Mouse (Mus musculus) left cerebral cortex, postnatal 10 days (tissue): ENCODE measurements around the gene Tex9. TPM values are rescaled to one million over a fixed set of nuclear protein-coding genes. Genes with fewer than 3 reads are reported as not detected.

ENCODE experiments used
- DNase-seq, 2 experiments: peaks; one replicate each; pipeline ENCODE4 v3.0.0; 2021 to 2022; ENCODE audit warnings: low spot score in 2 of 2, mixed read lengths in 1 of 2; ENCODE audit errors: extremely low spot score in 1 of 2
- intact Hi-C: fragments of 180-260 bp; cut with DNase I; formaldehyde crosslinking; loops from one replicate; pipeline ENCODE4 v1.15.1; 2025
- total RNA-seq, 2 experiments: library from RNA; stranded (reverse); gene quantifications; 2 replicates each; pipeline ENCODE4 v1.2.3; 2021

The Tex9 gene
- 10 to 100 TPM; 12.5 to 13.2 TPM for total RNA-seq

DNA sequence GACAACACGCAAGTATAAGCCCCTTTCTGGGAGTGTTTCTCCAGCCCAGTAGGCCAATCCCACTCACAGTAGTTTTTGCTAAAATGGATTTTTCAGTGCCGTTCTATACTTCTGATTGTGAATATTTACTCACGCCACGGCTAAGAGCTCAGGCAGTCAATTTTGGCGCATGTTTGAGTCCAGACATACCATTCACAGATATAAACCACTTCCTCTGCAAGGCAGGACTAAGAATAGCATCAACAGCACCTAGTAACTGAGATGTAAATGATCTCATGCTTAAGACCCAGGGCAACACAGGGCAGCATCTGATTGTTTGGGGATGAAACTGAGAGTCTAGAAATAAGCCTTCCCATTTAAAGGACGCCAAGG is at the start of gene Tex9:
TSS of gene Tex9 (minus strand) at position 19 of the 372 bp plus-strand sequence.
- intact Hi-C loops = no loop called here

DNA sequence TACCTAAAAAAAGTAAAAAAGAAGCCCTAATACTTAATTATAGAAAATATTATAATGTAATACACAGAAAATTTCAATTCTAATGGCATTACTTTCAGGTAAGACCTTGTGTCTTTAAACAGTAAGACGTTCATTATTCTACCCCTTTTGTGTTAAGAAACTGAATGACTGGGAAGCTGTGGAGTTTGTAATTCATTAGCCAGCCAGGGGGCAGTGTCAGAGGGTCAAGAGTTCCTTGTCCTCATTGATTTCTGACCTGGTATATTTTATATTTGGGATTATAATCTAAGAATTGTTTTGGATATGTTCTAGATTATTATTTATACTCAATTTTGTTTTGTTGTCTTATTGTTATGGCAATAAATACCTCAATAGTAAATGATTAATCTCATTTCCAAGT is 45.1 kb upstream of the Tex9 start:
- intact Hi-C loops = no loop called here
- DNase-seq = no peak

More for the DNA sequence above, at the start of gene Tex9:
- DNase-seq = no peak

DNA sequence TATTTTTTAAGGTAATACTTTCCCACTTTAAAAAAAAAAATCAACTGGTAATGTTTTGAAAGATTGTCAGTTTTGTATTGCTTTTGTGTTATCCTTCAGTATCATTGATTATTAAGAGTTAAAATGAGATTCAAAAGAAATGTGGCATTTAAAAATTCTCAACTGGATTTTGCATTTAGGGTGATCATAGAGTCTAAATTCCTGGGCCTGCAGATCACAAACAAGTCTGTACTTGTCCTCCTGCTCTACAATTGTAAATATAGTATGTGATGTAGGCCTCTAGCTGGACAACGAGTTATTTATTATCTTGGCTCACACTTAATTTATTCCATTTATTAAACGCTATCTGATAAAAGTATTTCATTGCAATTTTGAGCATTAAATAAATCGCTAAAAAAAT is 43.4 kb upstream of the Tex9 start:
- intact Hi-C loops = no loop called here

DNA sequence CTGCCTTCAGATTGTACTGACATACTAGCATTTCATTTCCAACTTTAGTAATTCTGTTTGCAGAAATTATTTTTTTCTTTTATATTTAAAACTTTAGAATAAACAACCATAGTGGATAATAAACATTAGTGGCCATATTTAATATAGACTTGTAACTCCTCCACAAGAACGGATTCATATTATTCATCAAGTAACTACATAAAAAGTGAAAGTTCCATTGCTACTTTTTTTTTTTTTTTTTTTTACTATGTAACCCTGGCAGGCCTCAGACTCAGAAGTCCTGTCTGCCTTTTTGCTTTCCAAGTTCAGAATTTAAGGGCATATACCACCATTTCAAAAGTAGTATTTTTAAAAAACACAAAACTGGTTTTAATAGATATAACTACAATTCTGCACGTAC is 43.0 kb upstream of the Tex9 start:
- intact Hi-C loops = loop anchor here (5.0 kb wide), 1 partner anchor 72 kb away; no protein-coding TSS in a partner anchor
- DNase-seq = no peak

More for the DNA sequence above, 43.4 kb upstream of the Tex9 start:
- no peak for DNase-seq

DNA sequence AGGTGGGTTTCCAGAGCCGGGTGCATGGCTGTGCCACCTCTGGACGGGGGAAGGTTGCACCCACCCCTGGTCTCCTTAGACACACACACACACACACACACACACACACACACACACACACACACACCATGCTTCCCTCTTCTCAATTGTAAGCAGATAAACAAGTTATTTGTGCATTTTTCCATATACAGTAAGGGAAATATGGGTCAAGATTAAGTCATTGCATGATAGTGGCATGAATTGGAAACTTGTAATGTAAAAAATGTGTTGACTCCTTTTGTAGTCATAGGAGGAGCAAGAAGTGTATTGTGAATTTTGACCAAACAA is 41.0 kb upstream of the Tex9 start:
- no peak for DNase-seq
- intact Hi-C loops = loop anchor here (5.0 kb wide), 1 partner anchor 74 kb away; no protein-coding TSS in a partner anchor

DNA sequence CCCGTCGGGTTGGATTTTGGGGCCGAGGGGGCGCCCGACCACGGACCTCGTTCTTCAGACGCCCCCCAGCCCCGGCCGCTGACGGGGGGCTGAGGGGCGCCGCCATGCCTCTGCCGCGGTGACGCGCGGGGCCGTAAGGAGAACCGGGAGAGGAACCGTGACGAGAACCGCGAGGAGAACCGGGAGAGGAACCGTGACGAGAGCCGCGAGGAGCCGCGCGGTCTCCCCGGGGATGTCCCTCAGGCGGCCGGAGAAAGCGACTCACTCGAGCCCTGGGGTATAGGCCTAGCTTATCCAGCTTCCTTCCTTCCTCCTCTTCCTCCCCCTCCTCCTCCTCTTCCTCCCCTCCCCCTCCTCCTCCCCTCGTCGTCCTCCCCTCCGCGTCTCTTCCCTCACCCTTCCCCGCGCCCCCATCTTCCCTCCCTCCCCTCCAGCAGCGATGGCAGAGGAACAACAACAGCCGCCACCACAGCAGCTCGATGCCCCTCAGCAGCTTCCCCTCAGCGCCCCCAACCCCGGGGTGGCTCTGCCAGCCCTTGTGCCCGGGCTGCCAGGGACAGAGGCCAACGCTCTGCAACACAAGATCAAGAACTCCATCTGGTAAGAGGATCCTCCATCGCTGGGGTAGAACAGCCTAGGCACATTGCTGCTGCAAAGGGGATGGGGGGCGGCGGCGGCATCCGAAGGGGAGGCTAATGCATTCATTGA is 40.5 kb upstream of the Tex9 start:
- intact Hi-C loops = loop anchor here (5.0 kb wide), 1 partner anchor 75 kb away; no protein-coding TSS in a partner anchor
- DNase-seq = peak; percentile 42 to 80

DNA sequence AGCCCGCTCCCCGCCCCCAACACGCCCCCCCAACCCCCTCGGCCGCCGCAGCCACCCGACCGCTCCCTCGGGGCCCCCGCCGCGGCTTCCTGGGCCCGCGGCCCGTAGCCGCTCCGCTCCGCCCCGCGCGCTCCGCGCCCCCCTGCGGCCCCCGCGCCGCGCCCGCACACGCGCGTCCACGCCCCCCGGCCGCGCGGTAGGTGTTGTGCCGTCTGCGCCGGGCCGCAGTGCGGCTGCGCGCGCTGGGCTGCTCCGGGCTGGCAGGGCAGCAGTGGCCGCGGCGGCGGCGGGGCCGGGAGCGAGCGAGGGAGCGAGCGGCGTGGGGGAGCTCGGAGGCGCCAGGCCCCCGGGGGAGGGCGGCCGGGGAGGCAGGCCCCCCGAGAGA is 40.0 kb upstream of the Tex9 start, which contains the start of gene Rfx7:
TSS of gene Rfx7 (plus strand) at position 245 of the 385 bp plus-strand sequence.
- intact Hi-C loops = loop anchor here (5.0 kb wide), 1 partner anchor 75 kb away; no protein-coding TSS in a partner anchor

DNA sequence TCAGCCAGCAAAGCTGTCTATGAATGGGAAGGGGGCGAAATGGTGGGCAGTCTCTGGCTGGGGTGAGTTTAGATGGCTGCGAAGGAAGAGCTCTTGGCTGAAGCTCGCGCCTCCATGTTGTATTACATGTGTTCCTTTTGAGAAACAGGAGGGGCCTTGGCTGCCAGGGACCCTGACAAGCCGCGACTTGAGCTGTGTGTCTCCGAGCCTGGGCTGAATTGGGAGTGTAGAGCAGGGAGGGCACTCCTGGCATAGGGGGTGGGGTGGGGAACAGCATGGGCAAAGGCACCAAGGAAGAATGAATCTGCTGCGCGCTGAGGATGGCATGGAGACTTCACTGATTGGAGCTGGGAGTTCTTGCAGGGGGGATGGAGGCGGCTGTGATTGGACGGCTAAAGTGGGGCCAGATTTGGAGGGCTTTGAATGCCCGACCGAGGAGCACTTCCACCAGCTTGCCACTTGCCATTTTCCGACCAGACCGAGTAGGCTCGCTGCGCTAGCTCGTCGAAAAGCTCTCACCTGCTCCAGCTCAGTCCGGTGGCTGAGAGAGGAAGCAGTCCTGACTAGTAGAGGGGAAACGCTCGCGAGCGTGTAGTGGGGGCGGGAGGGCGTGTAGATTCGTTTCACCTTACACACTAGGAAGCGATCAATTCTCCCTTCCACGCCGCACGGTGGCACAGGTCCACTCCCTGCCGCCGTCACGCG is 39.4 kb upstream of the Tex9 start:
- peak; percentile 87 to 88 for DNase-seq
- intact Hi-C loops = loop anchor here (5.0 kb wide), 1 partner anchor 76 kb away; no protein-coding TSS in a partner anchor

More for the DNA sequence above, 40.0 kb upstream of the Tex9 start, which contains the start of gene Rfx7:
- DNase-seq = peak; percentile 57 to 90

DNA sequence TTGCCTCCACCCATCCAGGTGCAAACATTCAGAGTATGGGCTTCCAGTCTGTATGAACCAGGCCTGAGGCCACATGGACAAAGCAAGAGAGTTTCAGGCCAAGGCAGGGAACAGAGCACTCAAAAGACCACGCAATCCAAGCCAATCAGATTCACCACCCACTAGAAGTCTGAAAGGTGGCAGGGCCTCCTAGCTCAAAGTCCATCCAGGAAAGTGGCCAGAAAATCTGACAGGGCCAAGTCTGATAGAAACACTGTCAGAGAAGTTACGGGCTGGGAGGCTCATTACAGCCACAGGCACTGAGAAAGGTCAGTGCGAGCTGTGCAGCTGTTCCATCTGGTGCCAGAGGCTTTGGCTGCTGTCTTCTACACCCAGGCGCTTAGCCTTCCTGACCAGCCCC is 38.8 kb upstream of the Tex9 start:
- intact Hi-C loops = loop anchor here (5.0 kb wide), 1 partner anchor 76 kb away; no protein-coding TSS in a partner anchor
- peak in 1 of 2 experiments; percentile 30 for DNase-seq

DNA sequence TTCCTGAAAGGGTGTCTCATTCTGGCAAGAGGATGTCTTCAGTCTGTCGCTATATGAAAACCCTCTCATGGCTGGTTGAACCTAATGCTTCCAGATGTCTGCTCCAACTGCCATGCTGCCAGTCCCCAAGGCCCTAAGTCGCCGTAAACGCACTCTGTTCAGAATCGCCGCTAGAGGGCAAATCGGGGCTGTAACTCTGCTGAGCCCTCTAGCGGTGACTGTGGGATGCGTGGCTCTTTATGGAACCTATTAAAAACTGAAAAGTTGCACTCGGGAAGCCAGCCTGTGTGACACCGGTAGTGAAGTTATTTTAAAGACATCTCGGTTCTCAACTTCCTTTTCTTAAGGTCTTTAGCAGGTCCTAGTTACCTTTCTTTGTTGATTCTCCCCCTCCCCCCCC is 38.2 kb upstream of the Tex9 start:
- intact Hi-C loops = loop anchor here (5.0 kb wide), 1 partner anchor 77 kb away; no protein-coding TSS in a partner anchor
- DNase-seq = peak; percentile 72 to 89

DNA sequence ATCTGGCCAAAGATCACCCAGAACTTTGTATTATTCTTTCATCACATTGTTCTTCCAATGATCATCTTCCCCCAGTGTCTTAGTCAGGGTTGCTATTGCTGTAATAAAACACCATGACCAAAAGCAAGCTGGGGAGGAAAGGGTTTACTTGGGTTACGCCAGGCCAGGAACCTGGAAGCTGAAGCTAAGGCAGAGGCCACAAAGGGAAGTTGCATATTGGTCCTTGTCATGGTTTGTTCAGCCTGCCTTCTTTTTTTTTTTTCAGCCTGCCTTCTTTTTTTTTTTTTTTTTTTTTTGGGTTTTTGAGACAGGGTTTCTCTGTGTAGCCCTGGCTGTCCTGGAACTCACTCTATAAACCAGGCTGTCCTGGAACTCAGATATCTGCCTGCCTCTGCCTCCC is 34.1 kb upstream of the Tex9 start:
- intact Hi-C loops = no loop called here
- no peak for DNase-seq

DNA sequence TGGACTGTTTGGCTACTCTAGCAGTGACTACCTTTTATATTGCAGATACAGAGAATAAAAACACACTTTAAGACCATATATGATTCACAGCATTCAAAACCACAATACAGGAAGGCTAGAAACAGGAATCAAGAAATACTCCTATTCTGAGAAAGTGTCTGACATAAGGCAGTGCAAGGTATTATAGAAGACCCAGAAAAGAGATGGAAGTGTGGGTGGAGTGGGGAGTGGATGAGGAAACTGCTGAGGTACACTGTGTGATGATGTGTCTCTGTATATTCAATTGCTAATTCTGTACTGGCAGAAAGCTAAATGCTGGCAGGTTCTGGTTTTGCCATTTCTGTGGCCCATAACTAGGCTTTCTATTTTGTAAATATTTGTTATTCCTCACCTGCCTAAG is 28.8 kb upstream of the Tex9 start:
- DNase-seq = no peak
- intact Hi-C loops = no loop called here

DNA sequence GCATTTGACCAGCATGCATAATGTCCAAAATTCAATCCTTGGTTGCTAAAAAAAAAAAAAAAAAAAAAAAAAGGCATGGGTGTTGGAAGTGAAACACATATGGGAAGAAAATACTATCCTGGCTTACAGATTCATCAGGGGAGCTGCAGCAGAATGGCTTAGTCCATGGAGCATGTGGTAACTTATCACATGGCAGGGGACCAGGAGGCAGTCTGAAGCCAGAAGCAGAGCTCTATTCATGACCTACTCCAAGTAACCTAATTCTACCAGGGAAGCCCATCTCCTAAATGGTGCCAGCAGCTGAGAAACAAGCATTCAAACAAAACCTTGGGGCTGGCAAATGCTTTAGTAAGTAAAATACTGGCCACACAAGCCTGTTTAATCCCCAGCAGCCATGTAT is 27.2 kb upstream of the Tex9 start:
- DNase-seq = no peak
- intact Hi-C loops = no loop called here

DNA sequence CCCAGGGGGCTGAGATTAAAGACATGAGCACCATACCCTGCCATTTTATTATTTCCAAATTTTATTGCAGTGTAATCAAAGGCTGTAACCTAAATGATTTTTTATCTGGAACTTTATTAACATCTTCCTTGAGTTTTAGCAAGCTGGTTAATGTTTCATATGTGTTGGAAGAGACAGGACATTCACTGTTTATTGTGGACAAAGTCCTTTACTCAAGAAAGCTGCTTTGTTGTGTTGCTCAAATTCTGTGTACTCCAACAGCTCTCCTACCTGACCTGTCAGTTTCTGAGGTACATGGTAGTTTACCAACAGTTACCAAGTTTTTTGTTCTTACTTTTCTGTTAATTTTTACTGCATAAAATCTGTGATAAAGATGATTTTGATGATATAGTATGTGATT is 23.4 kb upstream of the Tex9 start:
- no peak for DNase-seq
- intact Hi-C loops = no loop called here

DNA sequence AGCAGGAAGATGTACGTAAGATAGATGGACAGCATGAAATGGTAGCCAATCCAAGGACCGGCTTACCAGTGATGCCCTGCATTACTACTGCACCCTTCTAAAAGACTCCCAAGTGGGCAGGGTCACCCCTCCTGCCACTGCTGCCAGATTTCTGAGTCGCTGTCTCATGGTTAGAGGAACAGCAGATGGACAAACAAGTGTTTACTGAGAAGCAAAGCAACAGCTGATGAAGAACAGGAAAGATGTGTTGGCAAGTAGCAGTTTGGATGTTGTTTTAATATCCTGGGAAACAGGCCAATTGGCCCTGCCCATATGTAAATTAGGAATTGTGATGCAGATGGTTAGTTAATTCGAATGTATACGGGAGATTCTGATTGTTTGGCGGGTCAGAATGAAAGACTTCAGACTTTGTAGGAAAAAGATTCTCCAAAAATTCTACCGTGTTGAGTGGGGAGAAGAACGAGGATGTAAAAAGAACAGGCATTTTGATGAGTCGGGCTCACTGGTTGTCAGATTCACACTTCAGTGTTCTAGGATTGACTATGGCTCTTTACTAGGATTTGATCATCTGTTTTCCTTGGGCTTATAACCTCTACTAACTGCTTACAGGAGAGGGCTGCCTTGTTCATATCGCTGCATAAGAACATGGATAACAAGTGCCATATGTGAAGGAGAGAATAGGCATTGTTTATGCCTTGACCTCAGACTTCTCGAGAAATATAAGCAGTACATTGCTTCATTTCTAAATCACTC is 20.4 kb upstream of the Tex9 start:
- peak in 1 of 2 experiments; percentile 22 for DNase-seq
- intact Hi-C loops = no loop called here

DNA sequence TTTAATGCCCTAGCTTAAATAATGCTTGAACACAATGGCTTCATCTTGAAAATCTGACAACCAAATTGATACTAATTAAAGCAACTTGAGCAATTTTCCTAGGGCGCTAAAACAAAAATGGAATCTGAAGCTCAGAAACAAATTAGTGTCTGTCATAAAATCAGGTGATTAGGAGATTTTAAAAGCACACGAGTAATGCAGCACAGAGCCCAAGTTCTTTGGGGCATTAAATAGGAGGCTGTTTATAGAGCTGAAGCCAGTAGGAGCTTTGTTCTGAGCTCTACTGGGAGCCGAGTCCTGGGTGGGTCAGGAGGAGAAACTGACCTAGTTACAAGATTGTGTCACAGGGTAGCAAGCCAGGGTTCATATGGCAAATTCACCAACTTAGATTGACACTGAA is 5.2 kb upstream of the Tex9 start:
- intact Hi-C loops = no loop called here
- no peak for DNase-seq

DNA sequence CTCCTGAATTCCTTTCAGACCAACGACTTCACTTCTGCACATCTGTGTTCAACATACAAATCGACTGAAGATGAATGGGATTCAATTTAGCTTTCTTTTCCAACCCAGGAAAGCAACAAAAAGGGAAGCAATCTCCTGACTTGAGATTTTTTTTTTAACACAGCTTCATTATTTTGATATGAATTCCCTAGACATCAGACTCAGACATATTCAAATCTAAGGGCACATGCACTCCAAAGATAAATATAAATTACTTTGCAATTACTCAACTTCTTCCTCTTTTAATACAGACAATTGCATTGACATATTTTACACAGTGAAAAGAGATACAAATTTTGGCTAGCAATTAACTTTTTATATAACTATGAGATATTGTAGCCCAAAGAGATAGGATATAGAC is 4.7 kb upstream of the Tex9 start:
- DNase-seq = no peak
- intact Hi-C loops = no loop called here

DNA sequence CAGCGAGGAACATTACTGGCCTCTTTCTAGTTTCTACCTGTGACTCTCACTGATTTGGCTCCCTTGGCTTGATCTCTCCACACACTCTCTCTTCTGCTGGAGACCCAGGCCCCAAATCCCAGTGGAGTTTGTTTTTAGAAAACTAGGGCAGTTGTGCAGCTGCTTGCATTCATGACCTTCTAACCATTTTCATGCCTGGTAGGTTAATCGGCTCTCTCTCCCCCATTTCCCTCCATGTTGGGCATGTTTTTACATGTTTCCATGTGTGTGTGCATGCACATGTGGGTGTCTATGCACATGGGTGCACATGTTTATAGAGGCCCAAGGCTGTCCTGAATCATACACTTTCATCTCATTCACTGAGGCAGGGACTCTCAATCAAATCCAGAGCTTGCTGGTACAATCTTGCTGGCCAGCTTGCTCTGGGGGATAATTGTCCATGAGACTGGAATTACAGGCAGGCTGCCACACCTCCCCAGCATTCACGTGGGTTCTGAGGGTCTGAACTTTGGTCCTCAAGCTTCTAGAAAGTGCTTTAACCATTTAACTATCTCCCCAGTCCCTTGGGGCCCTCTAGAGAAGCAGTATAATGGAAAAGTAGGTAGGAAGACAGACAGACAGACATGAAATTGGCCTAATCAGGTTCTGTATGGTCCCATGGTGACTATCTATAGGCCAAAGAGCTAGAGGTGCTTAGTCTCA is 2.1 kb upstream of the Tex9 start:
- DNase-seq = no peak
- intact Hi-C loops = no loop called here

DNA sequence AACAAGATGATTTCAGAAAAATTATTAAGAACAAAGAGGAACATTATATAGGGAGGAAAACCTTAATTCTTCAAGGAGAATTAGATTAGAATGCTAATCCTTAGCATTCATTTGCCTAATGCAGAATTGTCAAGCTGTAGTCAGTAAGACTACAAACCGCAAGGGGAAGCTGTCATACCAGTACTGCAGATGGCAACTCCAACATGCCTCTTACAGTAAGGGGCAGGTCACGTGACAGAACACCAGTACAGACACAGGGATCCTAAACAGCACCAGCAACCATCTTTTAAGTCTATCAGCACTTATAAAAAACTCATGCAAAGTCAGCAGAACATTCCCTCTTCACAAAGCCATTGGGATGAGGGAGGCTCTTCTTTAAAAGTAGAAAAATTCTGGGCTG is 1.5 kb upstream of the Tex9 start:
- no peak for DNase-seq
- intact Hi-C loops = no loop called here
